Mouse (Mus musculus) G1E (cell line): ENCODE measurements at regions not wholly inside any gene's neighbourhood (a gene's known extent, or its start where the extent isn't known, plus 50 kb on each side); places are given as distances from the start of the nearest gene placed in this dataset.

Experiments
- CTCF ChIP-seq: IDR thresholded peaks from 2 replicates; pipeline ENCODE4 v1.5.1; 2012; ENCODE audit warnings: low read depth, low read length, inconsistent platforms, mixed read lengths
- GATA1 ChIP-seq: IDR thresholded peaks from 2 replicates; pipeline ENCODE4 v1.6.1; 2012; ENCODE audit warnings: borderline replicate concordance, low read length, inconsistent platforms, mixed read lengths
- POLR2AphosphoS5 ChIP-seq: IDR thresholded peaks from 2 replicates; pipeline ENCODE4 v1.6.1; 2012; ENCODE audit warnings: low read depth, low read length, inconsistent platforms; ENCODE audit not compliant: insufficient replicate concordance
- TAL1 ChIP-seq: conservative IDR thresholded peaks from 2 replicates; pipeline ENCODE4 v1.6.1; 2012; ENCODE audit warnings: low read depth, low read length, inconsistent platforms, mixed read lengths

- TF ChIP-seq CTCF (no peak), GATA1 (no peak), POLR2AphosphoS5 (no peak), TAL1 (no peak)
Observed at GRCm38 (mm10) chr7:82971244-82971643, 104.1 kb downstream of the Mex3b start.
